Mouse (Mus musculus): ENCODE measurements around the gene Lkaaear1. TPM values are rescaled to one million over a fixed set of nuclear protein-coding genes. Genes with fewer than 3 reads are reported as not detected.

Gene Lkaaear1
- total and polyA plus RNA-seq, 3 experiments = not detected

DNA sequence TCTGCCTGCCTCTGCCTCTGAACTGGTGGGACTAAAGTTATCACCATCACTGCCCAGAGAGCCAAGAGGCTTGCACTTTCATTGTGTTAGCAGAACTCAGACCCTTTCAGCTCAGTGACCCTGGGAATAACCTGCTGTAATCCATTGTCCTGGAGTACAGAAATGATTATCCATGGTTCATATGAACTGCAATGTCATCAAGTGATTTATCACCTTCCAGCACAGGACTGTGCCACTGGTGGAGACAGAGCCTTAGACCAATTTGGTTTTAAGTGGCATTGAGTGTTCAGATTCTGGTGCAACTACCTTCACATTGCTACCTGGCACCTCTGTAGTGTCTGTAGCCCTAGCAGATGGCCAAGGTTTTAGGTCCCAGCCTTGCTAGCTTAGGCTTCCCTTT is 45.2 kb downstream of the Lkaaear1 start:
- Histone ChIP-seq H3K4me2 (ENCODE audit: insufficient read depth, low read depth, poor library complexity, severe bottlenecking) (no peak overlapping the region), H3K79me2 (replicated peaks; ENCODE audit: control insufficient read depth, extremely low read depth, insufficient read depth, poor library complexity, severe bottlenecking) (no peaks in the 10 kb centered on the region), H3K27me3 (replicated peaks) (no peaks in the 10 kb centered on the region), H3K4me1 (ENCODE audit: control insufficient read depth in 1 of 2, insufficient read depth in 2 of 2) (no peaks in the 10 kb centered on the region), H3K4me3 (replicated peaks in 1 of 3; ENCODE audit: low read depth in 2 of 3, low read length in 2 of 3, poor library complexity in 1 of 3) (no peak overlapping the region), H3K27ac (ENCODE audit: insufficient read depth, low read depth) (no peak overlapping the region), H3K9me3 (replicated peaks; ENCODE audit: low read length) (no peaks in the 10 kb centered on the region), H3K9ac (ENCODE audit: insufficient read depth, low read depth) (no peak overlapping the region), H3K36me3 (replicated peaks in 1 of 2; ENCODE audit: control insufficient read depth in 1 of 2, insufficient read depth in 1 of 2, low read length in 1 of 2) (peaks cover 67 to 91% of the 10 kb centered on the region in 2 experiments)
- in situ Hi-C loops (cut with MboI; ENCODE audit: low pct_ligation_motif_present, low pct_unique_long_range_greater_than_20kb, low sequenced_read_pairs) = no loop called here
- dilution Hi-C loops (cut with MboI; ENCODE audit: extremely low pct_ligation_motif_present, extremely low pct_unique_long_range_greater_than_20kb, low sequenced_read_pairs) = no loop called here
- no peak for TF ChIP-seq SIN3A (IDR thresholded peaks at IDR 0.05; ENCODE audit: low read length)
- DNase-seq (ENCODE audit: extremely low read depth) = no peak

- H3K4me2 ChIP-seq (ENCODE audit: insufficient read depth, low read depth, poor library complexity, severe bottlenecking) = no peak overlapping the region
- H3K79me2 ChIP-seq (replicated peaks; ENCODE audit: control insufficient read depth, extremely low read depth, insufficient read depth, poor library complexity, severe bottlenecking) = no peaks in the 10 kb centered on the region
Measured at GRCm38 (mm10) chr2:181648926-181649325, 49.3 kb downstream of the Lkaaear1 start.

More at GRCm38 (mm10) chr2:181648926-181649325, 49.3 kb downstream of the Lkaaear1 start:
- H3K27me3 ChIP-seq (replicated peaks) = no peaks in the 10 kb centered on the region
- H3K9me3 ChIP-seq (replicated peaks; ENCODE audit: low read length) = no peaks in the 10 kb centered on the region
- H3K27ac ChIP-seq (ENCODE audit: insufficient read depth, low read depth) = no peak overlapping the region
- DNase-seq (ENCODE audit: extremely low read depth) = no peak
- H3K9ac ChIP-seq (ENCODE audit: insufficient read depth, low read depth) = no peak overlapping the region
- H3K36me3 ChIP-seq (replicated peaks in 1 of 2; ENCODE audit: control insufficient read depth in 1 of 2, insufficient read depth in 1 of 2, low read length in 1 of 2) = peaks cover 74 to 93% of the 10 kb centered on the region in 2 experiments
- H3K4me3 ChIP-seq (replicated peaks in 1 of 3; ENCODE audit: low read depth in 2 of 3, low read length in 2 of 3, poor library complexity in 1 of 3) = no peak overlapping the region
- TF ChIP-seq CHD1 (IDR thresholded peaks at IDR 0.05; ENCODE audit: low read depth, low read length) = no peak
- TF ChIP-seq ZNF384 (IDR thresholded peaks at IDR 0.05; ENCODE audit: low read depth, low read length) = no peak
- no peak for TF ChIP-seq SMC3 (IDR thresholded peaks at IDR 0.05; ENCODE audit: low read depth, low read length)
- TF ChIP-seq GABPA (IDR thresholded peaks at IDR 0.05; ENCODE audit: insufficient replicate concordance, low read depth, low read length) = no peak
- in situ Hi-C loops (cut with MboI; ENCODE audit: low pct_ligation_motif_present, low pct_unique_long_range_greater_than_20kb, low sequenced_read_pairs) = no loop called here
- dilution Hi-C loops (cut with MboI; ENCODE audit: extremely low pct_ligation_motif_present, extremely low pct_unique_long_range_greater_than_20kb, low sequenced_read_pairs) = no loop called here
- peaks cover 0 to 5% of the 10 kb centered on the region in 2 experiments; a peak in 1 of 4 replicates for H3K4me1 ChIP-seq (ENCODE audit: control insufficient read depth in 1 of 2, insufficient read depth in 2 of 2)

Other genes starting within 250 kb of the Lkaaear1 start
- gene Zbtb46, start 239.0 kb downstream of the Lkaaear1 start, total RNA-seq (2012; rRNA removed) = 4.1 and 9.3 TPM in 2 replicates
- 6.2 and 6.7 TPM in 2 replicates for gene Zbtb46, start 239.0 kb downstream of the Lkaaear1 start, total RNA-seq (2014; rRNA removed)
- gene Zbtb46, start 239.0 kb downstream of the Lkaaear1 start, polyA plus RNA-seq (2012; ENCODE audit: insufficient read length, low read depth) = 5.3 and 6.0 TPM in 2 replicates
- gene Abhd16b, start 205.2 kb downstream of the Lkaaear1 start, total RNA-seq (2012; rRNA removed) = 0.13 TPM in 1 of 2 replicates, not detected in the other
- not detected in 2 replicates for gene Abhd16b, start 205.2 kb downstream of the Lkaaear1 start, total RNA-seq (2014; rRNA removed)
- gene Abhd16b, start 205.2 kb downstream of the Lkaaear1 start, polyA plus RNA-seq (2012; ENCODE audit: insufficient read length, low read depth) = 0.45 TPM in 1 of 2 replicates, not detected in the other
- 80.7 and 90.4 TPM in 2 replicates for gene Tpd52l2, start 201.3 kb downstream of the Lkaaear1 start, total RNA-seq (2012; rRNA removed)
- 126 and 127 TPM in 2 replicates for gene Tpd52l2, start 201.3 kb downstream of the Lkaaear1 start, total RNA-seq (2014; rRNA removed)
- 92.0 and 92.1 TPM in 2 replicates for gene Tpd52l2, start 201.3 kb downstream of the Lkaaear1 start, polyA plus RNA-seq (2012; ENCODE audit: insufficient read length, low read depth)
- gene Dnajc5, start 178.0 kb downstream of the Lkaaear1 start, total RNA-seq (2012; rRNA removed) = 54.5 and 57.6 TPM in 2 replicates
- 45.5 and 51.1 TPM in 2 replicates for gene Dnajc5, start 178.0 kb downstream of the Lkaaear1 start, total RNA-seq (2014; rRNA removed)
- gene Dnajc5, start 178.0 kb downstream of the Lkaaear1 start, polyA plus RNA-seq (2012; ENCODE audit: insufficient read length, low read depth) = 54.6 and 62.7 TPM in 2 replicates
- 20.3 and 31.9 TPM in 2 replicates for gene Uckl1, start 113.5 kb downstream of the Lkaaear1 start, total RNA-seq (2012; rRNA removed)
- gene Uckl1, start 113.5 kb downstream of the Lkaaear1 start, total RNA-seq (2014; rRNA removed) = 18.6 and 18.7 TPM in 2 replicates
- 16.0 and 18.0 TPM in 2 replicates for gene Uckl1, start 113.5 kb downstream of the Lkaaear1 start, polyA plus RNA-seq (2012; ENCODE audit: insufficient read length, low read depth)
- 48.1 and 52.7 TPM in 2 replicates for gene Prpf6, start 106.6 kb downstream of the Lkaaear1 start, total RNA-seq (2012; rRNA removed)
- 28.3 and 28.8 TPM in 2 replicates for gene Prpf6, start 106.6 kb downstream of the Lkaaear1 start, total RNA-seq (2014; rRNA removed)
- 53.8 and 62.4 TPM in 2 replicates for gene Prpf6, start 106.6 kb downstream of the Lkaaear1 start, polyA plus RNA-seq (2012; ENCODE audit: insufficient read length, low read depth)
- 16.6 and 18.1 TPM in 2 replicates for gene Zfp512b, start 105.6 kb downstream of the Lkaaear1 start, total RNA-seq (2012; rRNA removed)
- 11.0 TPM in 2 replicates for gene Zfp512b, start 105.6 kb downstream of the Lkaaear1 start, total RNA-seq (2014; rRNA removed)
- gene Zfp512b, start 105.6 kb downstream of the Lkaaear1 start, polyA plus RNA-seq (2012; ENCODE audit: insufficient read length, low read depth) = 26.8 and 27.1 TPM in 2 replicates
- gene Samd10, start 99.2 kb downstream of the Lkaaear1 start, total RNA-seq (2012; rRNA removed) = 2.7 and 3.8 TPM in 2 replicates
- 0.32 TPM in 1 of 2 replicates, not detected in the other for gene Samd10, start 99.2 kb downstream of the Lkaaear1 start, total RNA-seq (2014; rRNA removed)
- gene Samd10, start 99.2 kb downstream of the Lkaaear1 start, polyA plus RNA-seq (2012; ENCODE audit: insufficient read length, low read depth) = 0.38 and 0.66 TPM in 2 replicates
- gene Gm29797, start 41.4 kb downstream of the Lkaaear1 start, total RNA-seq (2012; rRNA removed) = 0.25 and 0.34 TPM in 2 replicates
- not detected in 2 replicates for gene Gm29797, start 41.4 kb downstream of the Lkaaear1 start, total RNA-seq (2014; rRNA removed)
- not detected in 2 replicates for gene Gm29797, start 41.4 kb downstream of the Lkaaear1 start, polyA plus RNA-seq (2012; ENCODE audit: insufficient read length, low read depth)
- not detected in 2 replicates for gene Sox18, start 26.8 kb downstream of the Lkaaear1 start, total RNA-seq (2012; rRNA removed)
- not detected in 2 replicates for gene Sox18, start 26.8 kb downstream of the Lkaaear1 start, total RNA-seq (2014; rRNA removed)
- not detected in 2 replicates for gene Sox18, start 26.8 kb downstream of the Lkaaear1 start, polyA plus RNA-seq (2012; ENCODE audit: insufficient read length, low read depth)
- gene Tcea2, start 18.1 kb downstream of the Lkaaear1 start, total RNA-seq (2012; rRNA removed) = 12.9 and 14.4 TPM in 2 replicates
- 9.2 TPM in 2 replicates for gene Tcea2, start 18.1 kb downstream of the Lkaaear1 start, total RNA-seq (2014; rRNA removed)
- gene Tcea2, start 18.1 kb downstream of the Lkaaear1 start, polyA plus RNA-seq (2012; ENCODE audit: insufficient read length, low read depth) = 7.0 and 8.8 TPM in 2 replicates
- gene Rgs19, start 4.5 kb downstream of the Lkaaear1 start, total RNA-seq (2012; rRNA removed) = 67.0 and 75.4 TPM in 2 replicates
- 40.2 and 50.2 TPM in 2 replicates for gene Rgs19, start 4.5 kb downstream of the Lkaaear1 start, total RNA-seq (2014; rRNA removed)
- gene Rgs19, start 4.5 kb downstream of the Lkaaear1 start, polyA plus RNA-seq (2012; ENCODE audit: insufficient read length, low read depth) = 155 and 159 TPM in 2 replicates
- 0.08 and 0.25 TPM in 2 replicates for gene Oprl1, start 16.6 kb upstream of the Lkaaear1 start, total RNA-seq (2012; rRNA removed)
- not detected in 2 replicates for gene Oprl1, start 16.6 kb upstream of the Lkaaear1 start, total RNA-seq (2014; rRNA removed)
- gene Oprl1, start 16.6 kb upstream of the Lkaaear1 start, polyA plus RNA-seq (2012; ENCODE audit: insufficient read length, low read depth) = 0.14 TPM in 1 of 2 replicates, not detected in the other
- gene Myt1, start 64.9 kb upstream of the Lkaaear1 start, total RNA-seq (2012; rRNA removed) = 0.13 TPM in 1 of 2 replicates, not detected in the other
- gene Myt1, start 64.9 kb upstream of the Lkaaear1 start, total RNA-seq (2014; rRNA removed) = not detected in 2 replicates
- not detected in 2 replicates for gene Myt1, start 64.9 kb upstream of the Lkaaear1 start, polyA plus RNA-seq (2012; ENCODE audit: insufficient read length, low read depth)
- gene Pcmtd2, start 139.4 kb upstream of the Lkaaear1 start, total RNA-seq (2012; rRNA removed) = 10.8 and 17.1 TPM in 2 replicates
- gene Pcmtd2, start 139.4 kb upstream of the Lkaaear1 start, total RNA-seq (2014; rRNA removed) = 14.4 and 14.7 TPM in 2 replicates
- 10.3 and 10.9 TPM in 2 replicates for gene Pcmtd2, start 139.4 kb upstream of the Lkaaear1 start, polyA plus RNA-seq (2012; ENCODE audit: insufficient read length, low read depth)
- 38.3 and 39.4 TPM in 2 replicates for gene Polr3k, start 165.9 kb upstream of the Lkaaear1 start, total RNA-seq (2012; rRNA removed)
- 50.7 and 55.9 TPM in 2 replicates for gene Polr3k, start 165.9 kb upstream of the Lkaaear1 start, total RNA-seq (2014; rRNA removed)
- gene Polr3k, start 165.9 kb upstream of the Lkaaear1 start, polyA plus RNA-seq (2012; ENCODE audit: insufficient read length, low read depth) = 28.5 and 30.5 TPM in 2 replicates

Data from CH12.LX (cell line).